Mouse (Mus musculus) liver, postnatal 0 days (tissue): ENCODE results near the gene Zyx.

Experiments
- CTCF ChIP-seq: sonication (generic); IDR thresholded peaks from 2 replicates; pipeline ENCODE4 v1.5.1; 2016; ENCODE audit warnings: antibody characterized with exemption, low read depth
- EP300 ChIP-seq: IDR thresholded peaks from 2 replicates; pipeline ENCODE4 v1.6.1; 2016; ENCODE audit warnings: antibody characterized with exemption, low read depth, mild to moderate bottlenecking

- peak; percentile 47 for TF ChIP-seq CTCF
- TF ChIP-seq EP300 = no peak
Measured at GRCm38 (mm10) chr6:42309816-42310378, 39.5 kb upstream of the Zyx start.
